20 mouse cellular contexts compared by ENCODE assay signal in genomic region chr1:133298816-133299215, GRCm38 (mm10). TPM values are rescaled to one million over a fixed set of nuclear protein-coding genes. Genes with fewer than 3 reads are reported as not detected.
DNase-seq lines count a peak whose midpoint lies in the region; ATAC-seq and TF ChIP-seq lines count a peak whose summit lies in the region.
"Had no signal": no experiment of that assay in that cellular context is flagged by ENCODE, and none has a peak within 500 bp of the region (broad histone marks: within the 10 kb centered on the region; RNA-seq: fewer than 3 reads in every experiment).

No protein-coding gene starts in this region.

- H3K27ac ChIP-seq in olfactory bulb, adult 2 months (ENCODE audit: insufficient read depth, low read depth, low read length) = no peak overlapping the region
- no peak overlapping the region for H3K27ac ChIP-seq in cerebellum, adult 2 months (ENCODE audit: insufficient read depth, low read length)

- TF ChIP-seq CTCF in olfactory bulb, adult 2 months (IDR thresholded peaks at IDR 0.05; ENCODE audit: insufficient read depth, low read depth, low read length) = no peak
- no peak for TF ChIP-seq CTCF in cerebellum, adult 2 months (IDR thresholded peaks at IDR 0.05; ENCODE audit: borderline replicate concordance, insufficient read depth, low read depth, low read length)

- intact Hi-C loops in left cerebral cortex, postnatal 10 days (cut with DNase I) = no loop called here

- WGBS in olfactory bulb, adult 2 months = 40% methylated on average over 14 of the region's 14 CpGs
- WGBS in cerebellum, adult 2 months = 84% methylated on average over 14 of the region's 14 CpGs

- TF ChIP-seq POLR2A in olfactory bulb, adult 2 months (IDR thresholded peaks at IDR 0.05; ENCODE audit: insufficient read depth, low read depth, low read length) = no peak
- no peak for TF ChIP-seq POLR2A in cerebellum, adult 2 months (IDR thresholded peaks at IDR 0.05; ENCODE audit: borderline replicate concordance, insufficient read depth, low read length)

- no peaks in the 10 kb centered on the region for H3K27me3 ChIP-seq in cerebellum, adult 2 months (ENCODE audit: control insufficient read depth, insufficient read depth, low read length)
- H3K27me3 ChIP-seq: heart, embryonic 12.5 days had no signal

- H3K4me1 ChIP-seq in olfactory bulb, adult 2 months (ENCODE audit: control insufficient read depth, insufficient read depth, low read length) = peaks cover 12% of the 10 kb centered on the region
- peaks cover 5% of the 10 kb centered on the region for H3K4me1 ChIP-seq in cerebellum, adult 2 months (ENCODE audit: control insufficient read depth, insufficient read depth, low read length)

- DNase-seq in frontal cortex, postnatal 14 days (ENCODE audit: low spot score in 2 of 2) = no peak
- DNase-seq in left cerebral cortex, adult 18-20 months (ENCODE audit: low spot score in 2 of 2) = peak; percentile 27 to 67
- no peak for DNase-seq in left cerebral cortex, postnatal 10 days (ENCODE audit: extremely low spot score in 1 of 2, low spot score in 2 of 2)
- DNase-seq in right cerebral cortex, postnatal 25 days = peak; percentile 29
- no peak for DNase-seq in right cerebral cortex, postnatal 4 days
- no peak for DNase-seq in cerebellum, adult 2 months
- DNase-seq: adrenal gland, adult 8-10 months; B cell, adult 2 months; cerebellum, postnatal 10 days; gastrocnemius, postnatal 25 days; kidney, postnatal 14 days; lung, embryonic 14.5 days; retina, postnatal 1 day had no signal

- peak; percentile 64 for ATAC-seq in frontal cortex, adult (ENCODE audit: low TSS enrichment)

- peak overlapping the region; percentile 7; the same call in 1 of the 2 replicates for H3K4me3 ChIP-seq in olfactory bulb, adult 2 months (ENCODE audit: insufficient read depth, low read depth, low read length)
- no peak overlapping the region for H3K4me3 ChIP-seq in cerebellum, adult 2 months (replicated peaks; ENCODE audit: insufficient read depth, low read depth, low read length)
- H3K4me3 ChIP-seq: heart, embryonic 12.5 days; myocyte had no signal

RNA-seq across cellular contexts. Expression of gene Golt1a, which starts 10.8 kb away (rescaled TPM):
- total RNA-seq in left cerebral cortex, adult 18-20 months (2021) = 1 to 10 TPM in 1 of 2 experiments, not detected in 1; 1.1 TPM
- under 1 TPM in 1 of 2 experiments, not detected in 1; 0.39 TPM for total RNA-seq in left cerebral cortex, postnatal 10 days (2021)
- polyA plus RNA-seq in olfactory bulb, adult 2 months (2012; ENCODE audit: insufficient read depth, insufficient read length, low replicate concordance, missing spikeins) = not detected in 2 replicates
- not detected in 2 replicates for polyA plus RNA-seq in cerebellum, adult 2 months (2012; rRNA removed)
- total RNA-seq: gastrocnemius, postnatal 25 days; hematopoietic stem cell, adult 5-6 weeks; layer of hippocampus, postnatal 10 days had no signal
- polyA plus RNA-seq: heart, embryonic 12.5 days; myocyte had no signal

RNA-seq across cellular contexts. Expression of gene Kiss1, which starts 22.9 kb away (rescaled TPM):
- not detected for total RNA-seq in left cerebral cortex, adult 18-20 months (2021)
- not detected for total RNA-seq in left cerebral cortex, postnatal 10 days (2021)
- not detected in 2 replicates for polyA plus RNA-seq in olfactory bulb, adult 2 months (2012; ENCODE audit: insufficient read depth, insufficient read length, low replicate concordance, missing spikeins)
- not detected in 2 replicates for polyA plus RNA-seq in cerebellum, adult 2 months (2012; rRNA removed)
- total RNA-seq: adrenal gland, adult 8-10 months; gastrocnemius, postnatal 25 days; hematopoietic stem cell, adult 5-6 weeks; liver, adult 2 months had no signal
- polyA plus RNA-seq: heart, embryonic 12.5 days; liver, adult 2 months; myocyte had no signal

RNA-seq across cellular contexts. Expression of gene Ren1, which starts 51.5 kb away (rescaled TPM):
- not detected for total RNA-seq in left cerebral cortex, adult 18-20 months (2021)
- total RNA-seq in left cerebral cortex, postnatal 10 days (2021) = not detected
- not detected in 2 replicates for polyA plus RNA-seq in olfactory bulb, adult 2 months (2012; ENCODE audit: insufficient read depth, insufficient read length, low replicate concordance, missing spikeins)
- 0.08 and 0.13 TPM in 2 replicates for polyA plus RNA-seq in cerebellum, adult 2 months (2012; rRNA removed)
- total RNA-seq: gastrocnemius, postnatal 25 days; hematopoietic stem cell, adult 5-6 weeks; liver, adult 2 months had no signal
- polyA plus RNA-seq: myocyte had no signal

Comparison
In these comparisons a context has a peak if more than half of its experiments do, and no peak if none do; other contexts are left out.
1. DNase-seq: peak in left cerebral cortex, adult 18-20 months (2 of 2) and right cerebral cortex, postnatal 25 days (single experiment); none in frontal cortex, postnatal 14 days (0 of 2), left cerebral cortex, postnatal 10 days (0 of 2), right cerebral cortex, postnatal 4 days (single experiment) and cerebellum, adult 2 months (0 of 2).